Mouse (Mus musculus): ENCODE data around the gene Scd4. TPM values are rescaled to one million over a fixed set of nuclear protein-coding genes. Genes with fewer than 3 reads are reported as not detected.

Gene Scd4
- polyA plus RNA-seq, 1 experiment from 2014 or later, result 0.11 TPM

DNA sequence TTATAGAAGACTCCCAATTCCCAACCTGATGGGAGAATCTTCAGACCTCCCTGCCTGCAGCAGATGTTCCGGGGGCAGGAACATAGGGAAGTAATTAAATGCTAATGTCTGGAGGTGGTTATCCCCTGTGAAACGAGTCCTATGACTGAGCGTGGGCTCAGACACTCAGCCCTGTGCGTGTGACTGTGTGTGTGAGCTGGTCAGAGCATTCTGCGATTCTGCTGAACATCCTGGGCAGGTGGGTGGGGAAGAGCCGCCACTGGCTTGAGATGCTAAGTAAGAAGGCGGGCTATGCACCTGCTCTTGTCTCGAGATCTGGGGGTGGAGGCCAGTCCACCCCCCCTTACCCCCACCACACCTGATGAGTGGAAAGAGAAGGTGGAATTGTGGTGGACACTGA is 566 bp upstream of the Scd4 start:
- Histone ChIP-seq H3K27ac (ENCODE audit: low read depth, low read length) (no peak overlapping the region), H3K9me3 (replicated peaks; ENCODE audit: control insufficient read depth, low read length) (no peaks in the 10 kb centered on the region), H3K27me3 (ENCODE audit: control insufficient read depth, insufficient read depth, low read length) (no peaks in the 10 kb centered on the region; the same call in 1 of the 2 replicates), H3K36me3 (ENCODE audit: control insufficient read depth, insufficient read depth, low read length) (no peaks in the 10 kb centered on the region), H3K4me2 (no peak overlapping the region), H3K9ac (ENCODE audit: low read depth, low read length) (no peak overlapping the region), H3K4me1 (ENCODE audit: control insufficient read depth, insufficient read depth, low read length) (peaks cover 4% of the 10 kb centered on the region), H3K4me3 (ENCODE audit: low read depth, low read length) (no peak overlapping the region)
- WGBS (ENCODE audit: insufficient replicate concordance), result 80% methylated on average over 8 of the region's 8 CpGs
- no peak for ATAC-seq (replicated peaks; ENCODE audit: insufficient number of reproducible peaks, low FRiP score, low TSS enrichment)

DNA sequence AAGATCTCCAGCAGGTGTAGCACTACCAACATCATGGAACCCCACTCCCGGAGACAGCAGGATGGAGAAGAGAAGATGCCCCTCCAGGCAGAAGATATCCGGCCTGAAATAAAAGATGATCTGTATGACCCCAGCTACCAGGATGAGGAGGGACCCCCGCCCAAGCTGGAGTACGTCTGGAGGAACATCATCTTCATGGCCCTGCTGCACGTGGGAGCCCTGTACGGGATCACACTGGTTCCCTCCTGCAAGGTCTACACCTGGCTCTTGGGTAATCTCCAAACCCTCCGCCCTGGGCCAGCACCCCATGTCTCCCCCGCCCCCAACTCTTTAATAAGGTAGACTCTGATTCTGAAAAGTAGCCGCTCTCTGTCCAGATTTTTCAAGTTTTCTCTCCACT is 1.1 kb downstream of the Scd4 start:
- Histone ChIP-seq H3K4me3 (ENCODE audit: low read depth, low read length) (no peak overlapping the region), H3K27ac (ENCODE audit: low read depth, low read length) (no peak overlapping the region), H3K36me3 (ENCODE audit: control insufficient read depth, insufficient read depth, low read length) (no peaks in the 10 kb centered on the region), H3K4me2 (no peak overlapping the region), H3K9me3 (replicated peaks; ENCODE audit: control insufficient read depth, low read length) (no peaks in the 10 kb centered on the region), H3K4me1 (ENCODE audit: control insufficient read depth, insufficient read depth, low read length) (peaks cover 4% of the 10 kb centered on the region), H3K27me3 (ENCODE audit: control insufficient read depth, insufficient read depth, low read length) (no peaks in the 10 kb centered on the region; the same call in 1 of the 2 replicates), H3K9ac (ENCODE audit: low read depth, low read length) (no peak overlapping the region)
- WGBS (ENCODE audit: insufficient replicate concordance), result 81% methylated on average over 9 of the region's 9 CpGs
- ATAC-seq (replicated peaks; ENCODE audit: insufficient number of reproducible peaks, low FRiP score, low TSS enrichment), result no peak

DNA sequence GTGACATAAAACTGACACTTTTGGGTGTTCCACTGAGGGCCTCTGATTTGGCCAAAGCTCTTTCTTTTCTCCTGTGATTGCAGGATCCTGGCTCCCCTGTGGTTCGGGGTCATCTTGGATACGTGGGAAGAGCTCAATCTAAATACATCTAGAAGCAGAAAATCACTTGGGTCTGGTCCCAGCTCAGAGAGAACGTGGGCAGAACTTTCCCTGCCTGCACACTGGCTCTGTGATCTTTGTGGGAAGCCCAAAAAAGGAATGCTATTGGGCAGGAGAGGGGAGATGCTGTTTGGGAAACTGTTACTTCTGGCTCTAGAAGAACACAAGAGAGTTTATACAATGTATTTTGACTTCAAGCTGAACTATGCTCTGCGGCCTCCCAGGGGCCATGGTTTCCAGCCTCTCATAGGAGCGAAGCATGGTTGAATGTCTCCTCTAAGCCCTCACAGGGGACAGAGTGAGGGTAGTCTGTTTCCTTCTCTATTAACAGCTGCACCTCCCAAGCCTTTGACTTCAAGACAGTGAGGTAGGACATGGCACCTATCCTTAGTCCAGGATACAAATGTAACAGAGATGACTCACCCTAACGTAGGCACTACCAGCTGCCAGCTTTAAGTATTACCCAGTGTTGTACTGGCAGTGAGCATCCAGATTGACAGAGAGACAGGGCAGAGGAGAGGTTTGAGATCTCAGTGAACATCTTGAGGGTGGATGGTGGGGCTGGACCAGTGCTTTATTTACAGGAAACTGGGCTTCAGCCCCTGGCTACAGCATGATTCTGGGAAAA is 3.2 kb downstream of the Scd4 start:
- 76% methylated on average over 6 of the region's 6 CpGs for WGBS (ENCODE audit: insufficient replicate concordance)
- Histone ChIP-seq H3K36me3 (ENCODE audit: control insufficient read depth, insufficient read depth, low read length) (no peaks in the 10 kb centered on the region), H3K27ac (ENCODE audit: low read depth, low read length) (no peak overlapping the region), H3K27me3 (ENCODE audit: control insufficient read depth, insufficient read depth, low read length) (no peaks in the 10 kb centered on the region; the same call in 1 of the 2 replicates), H3K9me3 (replicated peaks; ENCODE audit: control insufficient read depth, low read length) (no peaks in the 10 kb centered on the region), H3K4me1 (ENCODE audit: control insufficient read depth, insufficient read depth, low read length) (peaks cover 4% of the 10 kb centered on the region), H3K4me3 (ENCODE audit: low read depth, low read length) (no peak overlapping the region), H3K9ac (ENCODE audit: low read depth, low read length) (no peak overlapping the region), H3K4me2 (no peak overlapping the region)
- ATAC-seq (replicated peaks; ENCODE audit: insufficient number of reproducible peaks, low FRiP score, low TSS enrichment), result no peak

DNA sequence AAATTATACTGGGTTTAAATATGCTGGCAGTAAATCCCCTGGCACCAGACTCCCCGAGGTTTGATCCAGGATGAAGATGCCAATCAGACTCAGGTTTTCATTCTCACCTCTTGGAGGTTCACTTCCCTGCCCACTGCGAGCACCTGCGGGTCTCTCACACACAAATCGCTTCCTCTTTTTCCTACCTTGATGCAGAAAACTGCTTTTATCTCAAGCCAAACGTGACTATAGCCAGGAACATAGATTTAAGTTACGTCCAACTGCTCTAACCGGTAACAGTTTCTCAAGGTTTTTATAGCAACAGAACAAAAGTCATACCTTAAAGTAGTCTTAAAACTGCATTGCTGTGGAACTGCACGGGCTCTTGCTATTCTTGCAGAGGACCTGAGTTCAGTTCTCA is 16.8 kb downstream of the Scd4 start:
- Histone ChIP-seq H3K4me1 (ENCODE audit: control insufficient read depth, insufficient read depth, low read length) (no peaks in the 10 kb centered on the region), H3K9ac (ENCODE audit: low read depth, low read length) (no peak overlapping the region), H3K36me3 (ENCODE audit: control insufficient read depth, insufficient read depth, low read length) (no peaks in the 10 kb centered on the region), H3K4me3 (ENCODE audit: low read depth, low read length) (no peak overlapping the region), H3K9me3 (replicated peaks; ENCODE audit: control insufficient read depth, low read length) (no peaks in the 10 kb centered on the region), H3K27me3 (ENCODE audit: control insufficient read depth, insufficient read depth, low read length) (no peaks in the 10 kb centered on the region), H3K4me2 (no peak overlapping the region), H3K27ac (ENCODE audit: low read depth, low read length) (no peak overlapping the region)
- ATAC-seq (replicated peaks; ENCODE audit: insufficient number of reproducible peaks, low FRiP score, low TSS enrichment), result no peak
- WGBS (ENCODE audit: insufficient replicate concordance), result 83% methylated on average over 8 of the region's 8 CpGs

DNA sequence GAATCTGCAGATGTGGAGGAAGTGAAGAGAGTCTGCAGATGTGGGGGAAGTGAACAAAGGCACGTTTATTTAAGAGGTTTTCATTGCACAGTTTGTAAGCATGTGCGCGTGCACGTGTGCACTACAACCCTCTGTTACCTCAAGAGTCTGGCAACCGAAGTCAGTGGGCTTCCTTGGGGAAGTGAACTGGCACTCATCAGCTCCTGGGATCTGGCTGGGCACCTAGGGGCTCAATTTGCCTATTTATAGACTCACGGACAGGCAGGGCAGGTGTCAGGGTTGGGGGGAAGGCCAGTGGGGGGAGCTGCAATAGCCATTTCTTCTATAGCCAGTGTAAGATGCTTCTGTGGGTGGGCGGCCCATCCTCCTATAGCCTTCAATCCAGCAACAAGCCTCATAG is 18.9 kb downstream of the Scd4 start:
- no peak overlapping the region for H3K9ac ChIP-seq (ENCODE audit: low read depth, low read length)
- ATAC-seq (replicated peaks; ENCODE audit: insufficient number of reproducible peaks, low FRiP score, low TSS enrichment), result no peak

DNA sequence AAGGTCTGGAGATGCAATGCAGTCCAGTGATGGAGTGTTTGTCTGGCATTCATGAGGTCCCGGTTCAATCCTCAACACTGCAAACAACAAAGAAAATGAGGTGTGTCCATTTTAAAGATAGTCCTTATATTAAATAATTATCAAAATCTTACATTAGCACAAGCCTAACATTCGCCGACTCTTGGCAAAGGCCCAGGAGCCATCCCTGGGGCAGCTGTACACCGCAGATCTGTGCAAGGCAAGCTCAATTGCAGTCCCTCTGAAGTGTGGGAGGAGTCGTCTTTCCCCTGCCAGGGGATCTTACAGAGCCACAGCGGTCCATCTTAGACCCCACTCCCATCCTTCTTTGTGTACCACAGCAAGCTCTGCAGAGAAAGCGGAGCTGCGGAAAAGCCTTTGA is 25.8 kb downstream of the Scd4 start:
- Histone ChIP-seq H3K4me1 (ENCODE audit: control insufficient read depth, insufficient read depth, low read length) (no peaks in the 10 kb centered on the region), H3K36me3 (ENCODE audit: control insufficient read depth, insufficient read depth, low read length) (no peaks in the 10 kb centered on the region), H3K9me3 (replicated peaks; ENCODE audit: control insufficient read depth, low read length) (no peaks in the 10 kb centered on the region), H3K27ac (ENCODE audit: low read depth, low read length) (no peak overlapping the region), H3K9ac (ENCODE audit: low read depth, low read length) (no peak overlapping the region), H3K4me3 (ENCODE audit: low read depth, low read length) (no peak overlapping the region), H3K4me2 (no peak overlapping the region), H3K27me3 (ENCODE audit: control insufficient read depth, insufficient read depth, low read length) (no peaks in the 10 kb centered on the region)
- 66% methylated on average over 8 of the region's 8 CpGs for WGBS (ENCODE audit: insufficient replicate concordance)
- ATAC-seq (replicated peaks; ENCODE audit: insufficient number of reproducible peaks, low FRiP score, low TSS enrichment), result no peak

More for the DNA sequence above, 18.9 kb downstream of the Scd4 start:
- no peaks in the 10 kb centered on the region for H3K27me3 ChIP-seq (ENCODE audit: control insufficient read depth, insufficient read depth, low read length)
- no peaks in the 10 kb centered on the region for H3K9me3 ChIP-seq (replicated peaks; ENCODE audit: control insufficient read depth, low read length)
- 81% methylated on average over 7 of the region's 7 CpGs for WGBS (ENCODE audit: insufficient replicate concordance)
- no peak overlapping the region for H3K4me3 ChIP-seq (ENCODE audit: low read depth, low read length)
- no peak overlapping the region for H3K4me2 ChIP-seq
- H3K27ac ChIP-seq (ENCODE audit: low read depth, low read length), result no peak overlapping the region
- no peaks in the 10 kb centered on the region for H3K36me3 ChIP-seq (ENCODE audit: control insufficient read depth, insufficient read depth, low read length)
- no peaks in the 10 kb centered on the region for H3K4me1 ChIP-seq (ENCODE audit: control insufficient read depth, insufficient read depth, low read length)

DNA sequence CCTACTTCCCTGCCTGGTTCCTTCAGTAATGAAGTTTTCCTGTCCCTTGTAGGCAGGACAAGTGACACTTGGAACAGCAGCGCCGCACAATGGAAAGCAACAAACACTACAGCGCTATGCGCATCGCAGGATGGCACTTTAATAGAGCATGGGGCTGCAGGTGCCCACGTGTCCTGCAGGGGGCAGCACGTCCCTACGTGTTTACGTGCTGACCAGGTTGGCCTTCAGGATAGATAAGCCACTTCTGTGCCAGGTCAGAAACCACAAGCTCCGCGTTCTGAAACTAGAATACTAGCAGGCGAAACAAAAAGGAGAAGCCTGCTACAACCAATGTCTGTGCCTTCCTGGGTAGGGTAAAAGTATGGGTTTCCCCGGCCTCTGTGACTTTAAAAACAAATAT is 30.6 kb downstream of the Scd4 start:
- WGBS (ENCODE audit: insufficient replicate concordance), result 22% methylated on average over 13 of the region's 13 CpGs

DNA sequence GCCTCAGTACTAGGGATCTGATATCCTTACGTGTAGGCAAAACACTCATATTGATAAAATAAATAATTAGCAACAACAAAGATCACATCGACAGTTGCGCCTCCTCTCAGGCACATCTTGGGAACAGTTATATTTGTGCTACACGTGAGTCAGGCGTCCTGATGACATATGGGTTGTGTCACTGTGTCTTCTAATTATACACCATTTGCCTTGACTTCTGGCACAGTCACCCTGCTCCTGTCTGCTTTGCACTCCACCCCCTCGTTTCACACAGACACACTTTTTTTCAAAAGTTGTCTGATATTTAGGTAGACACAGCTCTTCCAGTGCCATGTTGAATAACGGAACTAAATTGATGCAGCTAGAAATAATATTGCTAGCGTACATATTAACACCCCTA is 31.1 kb downstream of the Scd4 start:
- H3K4me3 ChIP-seq (ENCODE audit: low read depth, low read length), result no peak overlapping the region
- H3K27ac ChIP-seq (ENCODE audit: low read depth, low read length), result no peak overlapping the region
- 77% methylated on average over 8 of the region's 8 CpGs for WGBS (ENCODE audit: insufficient replicate concordance)
- no peaks in the 10 kb centered on the region for H3K36me3 ChIP-seq (ENCODE audit: control insufficient read depth, insufficient read depth, low read length)
- no peaks in the 10 kb centered on the region for H3K27me3 ChIP-seq (ENCODE audit: control insufficient read depth, insufficient read depth, low read length)
- H3K4me1 ChIP-seq (ENCODE audit: control insufficient read depth, insufficient read depth, low read length), result no peaks in the 10 kb centered on the region
- H3K9ac ChIP-seq (ENCODE audit: low read depth, low read length), result no peak overlapping the region
- ATAC-seq (replicated peaks; ENCODE audit: insufficient number of reproducible peaks, low FRiP score, low TSS enrichment), result no peak
- H3K9me3 ChIP-seq (replicated peaks; ENCODE audit: control insufficient read depth, low read length), result no peaks in the 10 kb centered on the region
- H3K4me2 ChIP-seq, result no peak overlapping the region

More for the DNA sequence above, 30.6 kb downstream of the Scd4 start:
- H3K9me3 ChIP-seq (replicated peaks; ENCODE audit: control insufficient read depth, low read length), result no peaks in the 10 kb centered on the region
- no peak overlapping the region for H3K27ac ChIP-seq (ENCODE audit: low read depth, low read length)
- H3K9ac ChIP-seq (ENCODE audit: low read depth, low read length), result no peak overlapping the region
- H3K4me1 ChIP-seq (ENCODE audit: control insufficient read depth, insufficient read depth, low read length), result no peaks in the 10 kb centered on the region
- H3K36me3 ChIP-seq (ENCODE audit: control insufficient read depth, insufficient read depth, low read length), result no peaks in the 10 kb centered on the region
- no peaks in the 10 kb centered on the region for H3K27me3 ChIP-seq (ENCODE audit: control insufficient read depth, insufficient read depth, low read length)
- no peak overlapping the region for H3K4me2 ChIP-seq
- ATAC-seq (replicated peaks; ENCODE audit: insufficient number of reproducible peaks, low FRiP score, low TSS enrichment), result no peak
- no peak overlapping the region for H3K4me3 ChIP-seq (ENCODE audit: low read depth, low read length)

DNA sequence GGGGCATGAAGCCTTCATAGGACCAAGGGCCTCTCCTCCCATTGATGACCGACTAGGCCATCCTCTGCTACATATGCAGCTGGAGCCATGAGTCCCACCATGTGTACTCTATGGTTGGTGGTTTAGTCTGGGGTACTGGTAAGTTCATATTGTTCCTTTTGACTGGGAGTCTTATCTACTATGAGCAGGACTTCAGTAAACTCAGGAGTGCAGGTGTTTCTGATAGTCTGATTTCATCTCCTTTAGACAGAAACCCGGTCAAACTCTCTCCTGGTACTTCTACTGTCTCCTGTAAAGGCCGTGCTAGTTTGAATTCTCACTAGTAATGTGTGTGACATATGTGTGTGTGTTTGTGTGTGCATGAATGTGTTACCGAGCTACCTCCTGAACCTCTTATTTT is 32.8 kb downstream of the Scd4 start:
- Histone ChIP-seq H3K4me3 (ENCODE audit: low read depth, low read length) (no peak overlapping the region), H3K4me2 (no peak overlapping the region), H3K4me1 (ENCODE audit: control insufficient read depth, insufficient read depth, low read length) (no peaks in the 10 kb centered on the region), H3K27ac (ENCODE audit: low read depth, low read length) (no peak overlapping the region), H3K27me3 (ENCODE audit: control insufficient read depth, insufficient read depth, low read length) (no peaks in the 10 kb centered on the region; the same call in 1 of the 2 replicates), H3K9ac (ENCODE audit: low read depth, low read length) (no peak overlapping the region), H3K36me3 (ENCODE audit: control insufficient read depth, insufficient read depth, low read length) (no peaks in the 10 kb centered on the region), H3K9me3 (replicated peaks; ENCODE audit: control insufficient read depth, low read length) (no peaks in the 10 kb centered on the region)
- 86% methylated on average over 4 of the region's 4 CpGs for WGBS (ENCODE audit: insufficient replicate concordance)
- no peak for ATAC-seq (replicated peaks; ENCODE audit: insufficient number of reproducible peaks, low FRiP score, low TSS enrichment)

All from heart, embryonic 11.5 days (tissue).